Mouse (Mus musculus) spleen, postnatal 10 days (tissue): ENCODE measurements around the gene Slc26a8.
"Not testable (repeated sequence)": the region's sequence is repeated elsewhere in the genome, so short reads cannot be mapped to it uniquely, and the experiment has no call there.

Source experiments
- DNase-seq, 2 experiments: peaks; one replicate each; pipeline ENCODE4 v3.0.0; 2021 to 2022; ENCODE audit warnings: low spot score in 2 of 2

Gene Slc26a8

DNA sequence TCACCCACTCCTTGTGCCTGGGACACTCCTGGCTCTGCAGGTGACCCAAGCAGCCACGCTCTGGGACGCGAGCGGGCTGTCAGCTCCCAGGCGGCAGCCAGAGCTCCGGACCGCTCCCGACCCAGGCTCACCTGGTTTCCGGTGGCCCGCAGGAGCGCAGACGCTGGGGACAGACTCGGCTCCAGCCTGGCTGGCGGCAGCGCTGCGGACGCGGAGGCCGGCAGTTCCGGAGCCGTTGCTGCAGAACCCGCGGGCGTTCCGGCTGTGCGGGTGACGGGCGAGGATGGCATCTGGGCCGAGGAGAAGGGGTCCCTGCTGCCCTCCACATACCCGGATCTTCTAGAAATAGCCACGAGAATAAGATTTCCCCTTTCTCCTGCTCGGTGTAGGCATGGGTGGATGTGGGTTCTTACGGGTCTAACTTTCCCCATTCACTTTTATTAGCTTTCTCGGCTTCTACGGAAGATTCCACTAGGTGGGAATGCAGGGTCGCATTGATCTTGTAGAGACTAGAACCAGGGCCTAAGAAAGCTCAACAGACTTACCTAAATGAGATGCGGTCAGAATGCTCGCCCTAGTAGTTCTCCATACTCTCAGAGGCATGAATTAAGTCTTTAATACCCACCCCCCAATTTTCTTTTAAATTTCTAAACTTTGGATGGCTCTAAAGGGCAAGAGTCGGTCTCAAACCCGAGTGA, at the start of gene Slc26a8:
TSS of gene Slc26a8 (minus strand) at position 648 of the 698 bp plus-strand sequence.
- DNase-seq = peak; percentile 60 to 63

DNA sequence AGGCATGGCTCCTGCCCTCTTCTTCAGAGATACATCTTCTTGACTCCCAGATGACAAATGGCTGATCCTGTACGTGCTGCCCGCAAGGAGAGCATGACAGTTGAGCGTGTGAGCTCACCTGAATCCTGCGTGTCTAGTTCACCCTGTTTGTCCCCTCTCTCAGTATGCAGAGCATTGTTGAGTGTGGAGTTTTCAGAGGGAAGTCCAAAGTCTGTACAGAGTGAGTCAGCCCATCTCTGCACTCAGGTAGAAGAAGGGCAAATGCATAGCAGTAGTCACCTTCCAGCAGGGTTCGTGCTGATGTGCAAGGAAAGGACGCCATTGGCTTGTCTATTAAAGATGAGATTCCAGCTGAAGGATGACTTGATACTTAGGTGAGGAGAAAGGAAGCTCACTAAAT, 49.2 kb upstream of the Slc26a8 start:
- DNase-seq = no peak

GRCm38 (mm10) chr17:28737973-28738372, 47.9 kb upstream of the Slc26a8 start:
- no peak for DNase-seq

DNA sequence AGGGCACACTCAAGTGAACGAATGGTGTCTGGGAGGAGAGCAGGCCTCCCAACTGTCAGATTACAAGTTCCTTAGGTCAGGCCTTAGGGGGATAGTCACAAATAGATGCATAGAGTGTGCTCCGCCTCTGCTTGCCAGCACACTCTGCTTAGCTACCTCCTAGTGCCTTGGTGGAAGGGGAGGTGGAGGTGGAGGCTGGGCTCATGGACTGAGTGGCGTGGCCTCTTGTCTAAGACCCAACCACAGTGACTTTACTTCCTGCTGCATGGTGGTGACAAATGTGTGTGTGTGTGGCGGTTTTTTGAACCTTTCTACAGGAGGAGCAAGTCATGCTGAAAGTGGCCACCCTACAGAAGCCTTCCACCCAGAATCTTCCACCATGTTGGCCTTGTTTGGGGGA, 46.5 kb upstream of the Slc26a8 start:
- no peak for DNase-seq

- no peak for DNase-seq
These were observed 45.5 kb upstream of the Slc26a8 start for GRCm38 (mm10) chr17:28735317-28736105.

DNA sequence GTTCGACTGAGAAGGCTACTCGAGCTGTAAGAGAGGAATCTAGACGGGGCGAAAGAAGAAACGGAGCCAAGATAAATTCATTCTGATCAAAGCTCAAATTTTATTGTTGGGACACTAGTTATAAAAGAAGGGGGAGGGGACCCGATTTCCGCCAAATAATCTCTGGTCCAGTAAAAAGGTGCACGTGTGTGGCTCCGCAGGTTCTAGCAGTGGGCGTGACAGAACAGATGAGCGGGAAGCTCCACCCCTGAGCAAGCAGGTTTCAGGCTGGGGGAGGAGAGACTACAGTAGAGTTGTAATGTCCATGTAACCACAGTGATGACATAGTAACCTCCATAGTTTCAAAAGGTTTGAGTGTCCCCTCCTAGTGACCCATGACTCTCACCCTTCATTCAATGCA, 37.5 kb upstream of the Slc26a8 start:
- not testable (repeated sequence) for DNase-seq

- DNase-seq = no peak
These were observed 35.8 kb upstream of the Slc26a8 start, which contains the start of gene AC170998.1 for GRCm38 (mm10) chr17:28725783-28726182. Gene AC170998.1 (plus strand): TSS chr17:28726083.

DNA sequence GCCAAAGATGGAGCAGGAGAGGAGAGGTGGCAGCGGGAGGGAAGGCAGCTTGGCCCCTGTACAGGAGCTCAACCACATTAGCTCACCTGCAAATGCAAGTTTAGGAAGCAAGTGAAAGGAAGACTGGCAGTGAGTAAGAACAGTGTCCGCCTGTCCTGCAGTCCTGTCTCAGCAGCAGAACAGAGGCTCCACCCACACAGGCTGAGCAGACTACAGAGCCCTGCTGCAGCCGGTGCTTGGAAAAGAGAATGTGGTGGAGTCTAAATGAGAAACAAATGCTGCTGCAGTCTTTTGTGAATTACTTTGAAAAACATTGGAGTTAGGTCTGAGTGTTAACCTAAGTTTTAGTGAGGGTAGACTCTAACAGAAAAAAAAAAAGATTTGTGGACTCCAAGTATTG, 27.5 kb upstream of the Slc26a8 start:
- DNase-seq = no peak

DNA sequence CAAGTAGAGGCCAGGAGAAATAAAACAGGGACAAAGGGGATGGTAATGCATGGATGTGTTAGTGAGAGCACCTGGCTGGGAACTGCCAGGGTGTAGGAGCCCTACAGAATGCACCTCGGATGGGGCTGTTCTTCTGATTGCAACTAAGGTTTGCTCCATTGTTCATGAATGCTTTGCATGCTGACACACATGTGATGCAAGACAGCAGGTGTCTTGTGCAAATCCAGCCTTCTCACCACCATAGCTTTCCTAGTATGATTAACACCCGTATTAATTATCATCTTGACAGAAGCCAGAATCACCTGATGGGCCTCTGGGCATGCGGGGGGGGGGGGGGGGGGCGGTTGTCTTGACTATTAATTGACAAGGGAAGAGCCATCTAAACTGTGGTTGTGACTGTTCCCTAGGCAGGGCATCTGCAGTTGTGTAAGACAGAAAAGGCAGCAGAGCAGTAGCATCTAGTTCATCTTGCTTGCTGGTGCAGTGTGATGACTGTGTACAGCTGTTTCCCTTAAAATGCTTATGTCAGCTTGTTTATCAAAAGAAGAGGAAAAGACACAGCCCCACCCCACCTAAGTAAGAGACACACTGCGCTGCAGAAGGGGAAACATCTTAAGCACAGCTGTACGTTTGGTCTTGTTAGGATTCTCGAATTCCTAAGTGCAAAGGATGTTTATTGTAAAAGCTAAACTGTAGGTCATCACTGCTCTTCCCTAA, 26.0 kb upstream of the Slc26a8 start:
- DNase-seq = no peak

DNA sequence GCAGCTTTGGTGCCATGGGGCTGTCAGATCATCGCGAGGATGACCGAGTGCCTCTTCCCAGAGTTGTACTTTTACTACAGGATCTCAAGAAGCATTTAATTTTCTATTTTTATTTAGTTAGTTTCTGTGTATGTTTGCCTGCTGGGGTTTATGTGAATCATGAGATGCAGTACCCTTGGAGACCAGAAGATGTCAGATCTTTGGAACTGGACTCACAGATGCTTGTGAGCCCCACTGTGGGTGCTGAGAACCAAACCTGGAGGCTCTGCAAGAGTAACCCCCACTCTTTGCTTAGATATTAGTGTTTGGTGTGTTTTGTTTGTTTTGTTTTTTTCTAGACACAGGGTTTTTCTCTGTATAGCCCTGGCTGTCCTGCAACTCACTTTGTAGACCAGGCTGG, 24.0 kb upstream of the Slc26a8 start:
- no peak for DNase-seq

DNA sequence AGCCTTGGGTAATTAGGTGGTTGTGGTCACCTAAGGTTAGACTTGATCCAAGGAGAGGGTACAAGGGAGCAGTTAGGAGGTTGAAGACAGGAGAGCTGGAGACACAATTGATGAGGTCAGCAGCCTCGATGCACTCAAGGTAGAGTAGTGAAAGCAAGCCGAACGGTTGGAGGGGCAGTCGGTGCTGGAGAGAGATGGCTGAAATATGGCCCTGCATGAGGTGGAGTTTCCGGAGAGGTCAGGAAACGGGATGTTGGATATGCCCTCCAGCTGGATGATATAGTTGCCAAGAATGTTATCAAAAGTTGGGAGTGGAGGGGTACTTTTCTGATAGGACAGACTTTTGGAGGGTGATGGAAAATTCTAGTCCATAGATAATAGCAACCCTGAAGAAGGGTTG, 22.3 kb upstream of the Slc26a8 start:
- DNase-seq = no peak

GRCm38 (mm10) chr17:28711237-28711636, 21.2 kb upstream of the Slc26a8 start:
- DNase-seq = no peak

DNA sequence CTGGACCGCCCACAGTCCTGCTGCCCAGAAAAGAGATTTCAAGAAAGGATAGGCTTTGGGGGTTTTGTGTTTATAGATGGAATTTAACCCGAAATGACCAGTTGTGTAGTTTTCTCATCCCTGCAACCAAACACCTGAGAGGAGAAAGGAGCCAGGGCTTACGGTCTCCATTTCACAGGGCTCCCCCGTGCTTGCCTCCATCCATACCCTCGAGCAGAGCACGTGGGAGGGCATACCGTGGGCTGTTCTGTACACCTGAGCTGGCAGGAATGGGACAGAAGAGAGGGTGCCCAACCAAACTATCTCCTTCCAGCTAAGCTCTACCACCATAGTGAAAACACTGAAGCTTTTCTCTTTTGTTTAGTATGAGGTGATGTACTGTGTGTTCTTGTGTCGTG, 20.3 kb upstream of the Slc26a8 start:
- DNase-seq = no peak

GRCm38 (mm10) chr17:28709552-28710290, 19.7 kb upstream of the Slc26a8 start:
- no peak for DNase-seq

GRCm38 (mm10) chr17:28708989-28709388, 19.0 kb upstream of the Slc26a8 start:
- DNase-seq = no peak

DNA sequence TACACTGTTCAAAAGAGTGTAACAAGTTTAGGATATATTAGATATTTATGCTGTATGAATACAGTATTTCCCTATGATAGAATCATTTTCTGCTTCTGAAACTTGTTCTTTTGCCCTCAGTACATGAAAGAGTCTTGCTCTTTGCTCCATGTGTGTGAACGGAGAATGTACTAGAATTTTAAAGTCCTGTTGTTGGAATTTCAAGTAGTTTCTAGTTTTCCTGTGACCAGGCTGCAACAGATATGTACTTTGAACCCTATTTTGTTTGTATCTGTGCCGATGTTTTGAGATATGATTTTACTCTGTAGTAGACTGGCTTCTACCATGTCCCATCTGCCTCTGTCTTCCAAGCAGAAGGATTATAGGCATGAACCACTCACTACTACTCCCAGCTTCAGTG, 17.8 kb upstream of the Slc26a8 start:
- DNase-seq = no peak

DNA sequence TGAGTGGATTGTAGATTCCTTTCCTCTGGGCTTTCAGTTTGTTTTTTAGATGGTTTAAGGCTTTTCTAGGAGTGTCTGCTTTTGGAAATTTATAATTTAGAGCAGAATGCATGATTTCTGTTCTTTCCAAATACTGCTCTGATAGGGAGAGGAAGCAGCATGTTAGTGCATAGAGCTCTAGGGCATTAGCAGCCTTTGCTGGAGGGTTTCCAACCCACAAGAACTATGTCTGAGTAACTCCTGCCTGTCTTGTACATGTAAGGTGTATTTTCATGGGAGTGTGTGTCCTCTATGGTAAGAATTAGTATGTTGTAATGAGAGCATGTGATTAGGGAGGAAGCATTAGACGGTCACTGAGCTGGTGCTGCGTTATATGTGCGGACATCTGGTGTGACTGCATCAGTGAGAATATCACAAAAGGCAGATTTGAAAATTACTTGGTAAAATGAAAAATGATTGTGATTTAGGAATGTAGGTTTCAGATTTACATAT, 17.1 kb upstream of the Slc26a8 start:
- no peak for DNase-seq

DNA sequence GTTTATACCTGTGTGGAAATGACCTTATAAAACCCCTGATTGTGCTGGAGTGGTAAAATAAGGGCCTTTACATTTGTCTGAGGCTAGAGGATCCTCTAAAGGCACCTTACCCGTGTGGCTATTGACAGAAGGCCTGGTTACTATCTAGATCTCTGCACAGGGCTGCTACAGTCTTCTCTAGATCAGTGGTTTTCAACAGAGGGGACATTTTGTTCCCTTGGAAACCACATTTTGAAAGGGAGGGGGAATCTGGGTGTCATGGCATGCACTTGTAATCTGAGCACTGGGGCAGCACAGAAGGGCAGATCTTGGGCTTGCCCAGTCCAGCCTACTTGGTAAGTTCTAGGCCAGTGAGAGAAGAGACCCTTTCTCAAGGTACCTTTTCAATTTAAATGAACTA, 16.7 kb upstream of the Slc26a8 start:
- no peak for DNase-seq

DNA sequence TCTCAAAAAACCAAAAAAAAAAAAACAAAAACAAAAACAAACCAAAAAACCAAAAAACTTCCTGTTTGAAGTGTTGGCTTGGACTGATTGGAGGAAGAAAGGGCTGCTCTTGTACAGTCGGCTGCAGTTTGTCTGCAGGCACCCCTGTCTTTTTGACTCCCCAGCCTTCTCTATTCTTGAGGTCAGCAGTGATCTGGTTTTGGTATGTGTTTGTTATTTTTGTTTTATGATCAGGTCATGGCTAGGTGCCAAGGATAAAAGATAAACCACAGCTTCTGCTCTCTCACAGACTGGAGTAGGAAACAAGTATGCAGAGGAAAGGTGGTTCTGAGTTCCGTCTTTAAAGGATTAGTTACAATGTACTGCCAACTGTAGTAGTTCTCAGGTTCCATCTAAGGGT, 12.6 kb upstream of the Slc26a8 start:
- no peak for DNase-seq

GRCm38 (mm10) chr17:28701737-28702136, 11.7 kb upstream of the Slc26a8 start:
- no peak for DNase-seq

DNA sequence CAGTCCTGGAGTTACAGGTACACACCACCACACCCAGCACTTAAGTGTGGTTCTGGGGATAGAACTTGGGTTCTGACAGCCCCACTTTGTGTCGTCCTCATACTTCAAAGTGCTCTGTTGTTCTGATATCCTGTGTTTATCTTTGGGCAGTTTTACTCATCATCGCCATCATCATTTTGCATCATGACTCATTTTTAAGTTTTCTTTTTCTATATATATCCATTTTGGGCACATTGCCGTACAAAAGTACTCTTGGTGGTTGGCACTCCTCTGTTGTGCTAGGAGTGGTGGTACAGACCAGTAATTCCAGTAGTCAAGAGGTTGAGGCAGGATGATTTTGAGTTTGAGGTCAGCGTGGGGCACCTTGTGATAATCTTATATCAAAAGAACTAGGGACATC, 11.1 kb upstream of the Slc26a8 start:
- no peak for DNase-seq

DNA sequence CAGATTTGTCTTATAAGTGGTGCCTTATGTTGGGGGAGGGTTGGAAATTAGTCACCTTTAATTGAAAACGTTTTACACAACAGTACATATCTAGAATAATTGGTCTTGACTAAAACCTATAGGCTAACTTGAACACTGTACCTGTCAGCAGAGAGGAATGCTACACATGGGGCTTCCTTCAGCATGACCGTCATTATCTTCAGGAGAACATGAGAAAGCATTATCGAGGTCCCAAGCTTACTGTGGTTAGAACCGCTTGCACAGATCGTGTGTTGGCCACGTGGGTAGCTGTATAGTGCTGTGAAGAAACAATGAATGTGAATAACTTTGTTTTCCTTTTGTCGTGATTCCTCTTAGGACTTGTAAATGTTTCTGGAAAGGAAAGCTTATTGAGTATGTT, 9.8 kb upstream of the Slc26a8 start:
- DNase-seq = no peak
